Mouse (Mus musculus) liver, embryonic 11.5 days (tissue): ENCODE measurements around the gene Tspan15. TPM values are rescaled to one million over a fixed set of nuclear protein-coding genes. Genes with fewer than 3 reads are reported as not detected.

Source experiments
- ATAC-seq: fragments of 200-750 bp; cut with Nextera tagmentation; replicated peaks from 2 replicates; pipeline ENCODE4 v1.8.0; 2017; ENCODE audit warnings: moderate number of reproducible peaks, mild to moderate bottlenecking, moderate TSS enrichment, moderate library complexity; ENCODE audit not compliant: low FRiP score
- DNase-seq: peaks from one replicate; pipeline ENCODE4 v3.0.0-alpha.2; 2017; ENCODE audit warnings: low spot score
- H3K27ac ChIP-seq: fragments of 300-500 bp; sonication (generic); 2 replicates; pipeline ENCODE4 v1.5.1; 2014; ENCODE audit warnings: mild to moderate bottlenecking, low read depth, low read length, control low read depth
- H3K27me3 ChIP-seq: fragments of 300-500 bp; sonication (generic); replicated peaks from 2 replicates; pipeline ENCODE4 v1.6.1; 2014; ENCODE audit warnings: low read length, mixed read lengths; ENCODE audit not compliant: control insufficient read depth, insufficient read depth
- H3K36me3 ChIP-seq: fragments of 300-500 bp; sonication (generic); 2 replicates; pipeline ENCODE4 v1.6.1; 2014; ENCODE audit warnings: mild to moderate bottlenecking, low read length, moderate library complexity, mixed read lengths; ENCODE audit not compliant: control insufficient read depth, insufficient read depth
- H3K4me1 ChIP-seq: fragments of 300-500 bp; sonication (generic); replicated peaks from 2 replicates; pipeline ENCODE4 v1.6.1; 2014; ENCODE audit warnings: low read length, mixed read lengths; ENCODE audit not compliant: control insufficient read depth, insufficient read depth
- H3K4me2 ChIP-seq: fragments of 300-500 bp; sonication (generic); 2 replicates; pipeline ENCODE4 v1.6.1; 2014; ENCODE audit warnings: mild to moderate bottlenecking, control low read depth, moderate library complexity
- H3K4me3 ChIP-seq: fragments of 300-500 bp; sonication (generic); 2 replicates; pipeline ENCODE4 v1.5.1; 2014; ENCODE audit warnings: low read depth, low read length, control low read depth
- H3K9ac ChIP-seq: fragments of 300-500 bp; sonication (generic); 2 replicates; pipeline ENCODE4 v1.6.1; 2014; ENCODE audit warnings: low read depth, low read length, control low read depth
- H3K9me3 ChIP-seq: fragments of 300-500 bp; sonication (generic); 2 replicates; pipeline ENCODE4 v1.6.1; 2016; ENCODE audit warnings: low read length, inconsistent platforms, mixed read lengths; ENCODE audit not compliant: control insufficient read depth
- WGBS: fragments of 180-500 bp; shearing (Covaris S2); extraction: QIAGEN DNeasy Blood & Tissue Kit; methylation state at CpG from one replicate; pipeline ENCODE4 v1.1.7; 2014; 5-methylcytosine and 5-hydroxymethylcytosine counted together
- polyA plus RNA-seq: library from polyadenylated mRNA; unstranded; fragments of >200 nt; fragmentation: Nextera tagmentation; extraction: Ambion mirVana; gene quantifications from 2 replicates; pipeline ENCODE4 v1.2.1, GENCODE M21; 2014

The Tspan15 gene
- polyA plus RNA-seq, 1 experiment from 2014 or later, result 13.8 TPM

GRCm38 (mm10) chr10:62211310-62211709 lies 19.7 kb downstream of the Tspan15 start:
- Histone ChIP-seq H3K9me3 (no peaks in the 10 kb centered on the region; the same call in 1 of the 2 replicates), H3K4me3 (no peak overlapping the region), H3K4me2 (no peak overlapping the region), H3K36me3 (no peaks in the 10 kb centered on the region), H3K9ac (no peak overlapping the region), H3K27me3 (no peaks in the 10 kb centered on the region), H3K27ac (no peak overlapping the region), H3K4me1 (peaks cover 25% of the 10 kb centered on the region)
- ATAC-seq, result no peak
- WGBS, result 79% methylated on average over 6 of the region's 6 CpGs
- DNase-seq, result no peak

DNA sequence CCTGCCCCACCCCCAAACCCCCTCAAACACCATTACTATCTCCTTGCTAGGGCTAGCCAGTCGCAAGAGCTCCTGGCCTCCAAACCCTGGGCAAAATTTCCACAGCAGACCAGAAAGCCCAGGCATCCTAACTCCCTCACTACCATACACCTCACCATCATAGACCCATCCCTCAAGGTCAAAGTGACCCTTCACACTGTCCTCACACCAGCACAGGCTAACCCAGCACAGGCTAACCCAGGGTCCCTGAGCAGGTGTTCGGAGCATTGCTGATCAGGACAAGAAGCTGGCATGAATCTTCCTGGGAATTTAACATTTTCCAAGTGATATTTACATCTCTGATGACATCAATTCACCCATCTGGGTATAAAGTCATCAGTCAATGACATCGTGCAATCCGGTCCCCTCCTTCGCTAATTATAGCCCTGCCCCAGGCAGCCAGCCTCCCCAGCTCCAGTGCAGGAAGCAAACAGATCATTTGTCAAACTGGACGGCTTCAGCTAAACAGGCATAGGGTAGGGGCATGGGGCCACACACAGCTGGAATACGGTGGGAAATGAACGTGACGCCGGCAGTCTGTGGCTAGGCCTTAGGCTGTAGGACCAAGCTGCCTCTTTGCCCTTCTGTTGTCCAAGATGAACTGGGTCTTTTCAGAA lies 22.7 kb downstream of the Tspan15 start:
- Histone ChIP-seq H3K9ac (no peak overlapping the region), H3K27ac (no peak overlapping the region), H3K9me3 (no peaks in the 10 kb centered on the region; the same call in 1 of the 2 replicates), H3K4me1 (peaks cover 13% of the 10 kb centered on the region; the same call in 1 of the 2 replicates), H3K36me3 (no peaks in the 10 kb centered on the region), H3K27me3 (no peaks in the 10 kb centered on the region; the same call in 1 of the 2 replicates), H3K4me2 (no peak overlapping the region), H3K4me3 (no peak overlapping the region)
- DNase-seq (no peak), ATAC-seq (no peak)
- 53% methylated on average over 10 of the region's 10 CpGs for WGBS

GRCm38 (mm10) chr10:62202574-62202973 lies 28.5 kb downstream of the Tspan15 start:
- Histone ChIP-seq H3K36me3 (no peaks in the 10 kb centered on the region), H3K4me2 (no peak overlapping the region), H3K9ac (no peak overlapping the region), H3K27me3 (no peaks in the 10 kb centered on the region; the same call in 1 of the 2 replicates), H3K27ac (no peak overlapping the region), H3K4me3 (no peak overlapping the region), H3K9me3 (no peaks in the 10 kb centered on the region; the same call in 1 of the 2 replicates), H3K4me1 (no peaks in the 10 kb centered on the region)
- ATAC-seq (no peak), DNase-seq (no peak)
- WGBS, result 82% methylated on average over 6 of the region's 6 CpGs

DNA sequence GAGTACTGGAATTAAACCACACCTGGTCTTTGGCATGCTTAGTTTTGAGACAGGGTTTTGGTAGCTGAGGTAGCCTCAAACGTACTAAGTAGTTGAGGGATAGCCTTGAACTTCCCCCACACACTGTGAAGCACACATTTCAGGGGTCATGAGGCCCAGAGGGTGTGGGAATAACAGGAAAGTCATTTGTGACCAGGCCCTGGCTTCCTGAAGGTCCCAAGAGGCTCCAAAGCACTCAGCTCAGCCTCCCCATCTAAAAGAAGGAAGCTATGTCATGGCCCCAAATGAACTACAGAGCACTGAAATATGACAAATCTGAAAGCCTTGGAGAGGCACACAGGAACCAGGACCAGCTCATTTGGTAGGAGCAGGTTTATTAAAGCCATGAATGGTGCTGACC lies 32.2 kb downstream of the Tspan15 start:
- no peak overlapping the region for H3K27ac ChIP-seq
- no peaks in the 10 kb centered on the region for H3K36me3 ChIP-seq
- ATAC-seq (no peak), DNase-seq (no peak)
- H3K4me1 ChIP-seq, result no peaks in the 10 kb centered on the region
- H3K9me3 ChIP-seq, result no peaks in the 10 kb centered on the region
- 48% methylated on average over 1 of the region's 1 CpGs for WGBS
- H3K27me3 ChIP-seq, result no peaks in the 10 kb centered on the region
- no peak overlapping the region for H3K4me3 ChIP-seq
- H3K4me2 ChIP-seq, result no peak overlapping the region
- no peak overlapping the region for H3K9ac ChIP-seq

- ATAC-seq (no peak), DNase-seq (no peak)
- Histone ChIP-seq H3K36me3 (no peaks in the 10 kb centered on the region), H3K9ac (no peak overlapping the region), H3K4me1 (no peaks in the 10 kb centered on the region), H3K4me3 (no peak overlapping the region), H3K9me3 (no peaks in the 10 kb centered on the region), H3K27ac (no peak overlapping the region), H3K4me2 (no peak overlapping the region), H3K27me3 (no peaks in the 10 kb centered on the region)
- 73% methylated on average over 4 of the region's 4 CpGs for WGBS
These were observed 33.6 kb downstream of the Tspan15 start for GRCm38 (mm10) chr10:62197403-62197802.

- Histone ChIP-seq H3K4me3 (no peak overlapping the region), H3K27ac (no peak overlapping the region), H3K9me3 (no peaks in the 10 kb centered on the region), H3K4me1 (no peaks in the 10 kb centered on the region), H3K9ac (no peak overlapping the region), H3K27me3 (no peaks in the 10 kb centered on the region), H3K4me2 (no peak overlapping the region), H3K36me3 (no peaks in the 10 kb centered on the region)
- ATAC-seq (no peak), DNase-seq (no peak)
- WGBS, result 70% methylated on average over 7 of the region's 7 CpGs
These were observed 35.7 kb downstream of the Tspan15 start for GRCm38 (mm10) chr10:62195376-62195775.

- 58% methylated on average over 6 of the region's 6 CpGs for WGBS
- no peak for ATAC-seq
- no peak overlapping the region for H3K4me2 ChIP-seq
- H3K27me3 ChIP-seq, result no peaks in the 10 kb centered on the region
- no peaks in the 10 kb centered on the region for H3K36me3 ChIP-seq
- no peaks in the 10 kb centered on the region for H3K4me1 ChIP-seq
- no peak overlapping the region for H3K27ac ChIP-seq
- H3K9ac ChIP-seq, result no peak overlapping the region
- no peak for DNase-seq
- H3K9me3 ChIP-seq, result no peaks in the 10 kb centered on the region
- H3K4me3 ChIP-seq, result no peak overlapping the region
These were observed 36.1 kb downstream of the Tspan15 start for GRCm38 (mm10) chr10:62194946-62195345.

DNA sequence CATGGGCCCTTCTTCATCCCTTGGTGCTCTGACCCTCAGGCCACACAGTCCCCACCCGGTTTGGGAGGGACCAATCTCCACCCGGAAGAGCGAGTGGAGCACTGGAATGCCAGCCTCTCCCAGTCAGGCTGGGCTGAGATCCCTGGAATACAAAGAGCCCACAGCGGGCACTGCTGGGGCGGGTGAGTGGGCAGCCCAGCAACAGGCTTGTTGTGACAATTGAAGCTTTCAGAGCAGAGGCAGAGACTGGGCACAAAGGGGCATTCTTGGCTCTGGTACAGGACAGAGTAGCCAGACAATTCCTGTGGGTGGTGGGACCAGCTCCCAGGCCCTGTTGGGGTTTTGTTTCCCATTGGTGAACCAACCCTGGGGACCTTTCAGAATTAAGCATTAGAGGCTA lies 36.6 kb downstream of the Tspan15 start:
- Histone ChIP-seq H3K9ac (no peak overlapping the region), H3K9me3 (no peaks in the 10 kb centered on the region), H3K4me2 (no peak overlapping the region), H3K36me3 (no peaks in the 10 kb centered on the region), H3K27me3 (no peaks in the 10 kb centered on the region), H3K4me3 (no peak overlapping the region), H3K27ac (no peak overlapping the region), H3K4me1 (no peaks in the 10 kb centered on the region)
- ATAC-seq (no peak), DNase-seq (no peak)
- 75% methylated on average over 5 of the region's 5 CpGs for WGBS

GRCm38 (mm10) chr10:62194043-62194442 lies 37.0 kb downstream of the Tspan15 start:
- Histone ChIP-seq H3K4me1 (no peaks in the 10 kb centered on the region), H3K4me2 (no peak overlapping the region), H3K27ac (no peak overlapping the region), H3K9ac (no peak overlapping the region), H3K27me3 (no peaks in the 10 kb centered on the region), H3K9me3 (no peaks in the 10 kb centered on the region), H3K4me3 (no peak overlapping the region), H3K36me3 (no peaks in the 10 kb centered on the region)
- ATAC-seq, result no peak
- WGBS, result 79% methylated on average over 6 of the region's 6 CpGs
- no peak for DNase-seq
